Mouse (Mus musculus) ES-E14 (cell line): ENCODE measurements around the gene Cog7.

ENCODE experiments used
- CHD2 ChIP-seq: IDR thresholded peaks from 2 replicates; pipeline ENCODE4 v1.6.1; 2014; ENCODE audit warnings: mild to moderate bottlenecking, low read depth, low read length, inconsistent platforms
- HCFC1 ChIP-seq: IDR thresholded peaks from 2 replicates; pipeline ENCODE4 v1.6.1; 2012; ENCODE audit warnings: low read length, inconsistent platforms, borderline replicate concordance; ENCODE audit not compliant: insufficient read depth
- MAFK ChIP-seq: IDR thresholded peaks from 2 replicates; pipeline ENCODE4 v1.6.1; 2014; ENCODE audit warnings: mild to moderate bottlenecking, low read depth, low read length, inconsistent platforms; ENCODE audit not compliant: insufficient read depth
- ZC3H11A ChIP-seq: IDR thresholded peaks from 2 replicates; pipeline ENCODE4 v1.6.1; 2012; ENCODE audit warnings: low read depth, mild to moderate bottlenecking, inconsistent platforms, low read length, borderline replicate concordance
- ZNF384 ChIP-seq: IDR thresholded peaks from 2 replicates; pipeline ENCODE4 v1.6.1; 2012; ENCODE audit warnings: low read depth, low read length, inconsistent platforms

GRCm38 (mm10) chr7:121942371-121942770 is 39.1 kb downstream of the Cog7 start:
- TF ChIP-seq ZC3H11A, result no peak
- no peak for TF ChIP-seq HCFC1
- TF ChIP-seq CHD2, result no peak
- no peak for TF ChIP-seq ZNF384
- no peak for TF ChIP-seq MAFK
